Mouse (Mus musculus): ENCODE measurements around the gene Zfp62. TPM values are rescaled to one million over a fixed set of nuclear protein-coding genes. Genes with fewer than 3 reads are reported as not detected.

Zfp62 gene
- polyA plus RNA-seq, 1 experiment from 2014 or later, result 30.0 TPM

DNA sequence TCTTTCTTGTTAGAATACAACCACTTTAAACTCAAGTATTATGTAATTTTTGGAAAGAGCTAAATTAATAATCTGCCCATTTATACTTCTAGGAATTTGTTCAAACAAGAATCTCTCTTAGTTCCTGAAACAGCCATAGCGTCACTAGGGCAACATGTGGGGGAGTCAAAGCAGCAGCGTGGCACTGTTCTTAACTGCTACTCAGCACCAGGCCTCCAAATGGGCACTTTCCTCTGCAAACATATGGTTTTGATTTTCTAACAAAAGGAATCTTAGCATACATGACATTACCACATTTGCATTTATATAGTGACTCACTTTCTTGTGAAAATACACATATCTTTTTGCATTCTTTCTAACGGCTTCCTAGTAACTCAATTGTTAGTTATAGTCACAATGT lies 29.7 kb downstream of the Zfp62 start:
- 68% methylated on average over 3 of the region's 3 CpGs for WGBS
- H3K27me3 ChIP-seq (ENCODE audit: control insufficient read depth, insufficient read depth, low read length), result no peaks in the 10 kb centered on the region
- no peaks in the 10 kb centered on the region for H3K4me1 ChIP-seq (ENCODE audit: control insufficient read depth, insufficient read depth, low read length)
- no peak for ATAC-seq (replicated peaks; ENCODE audit: extremely low read depth, insufficient read depth, low FRiP score)
- no peaks in the 10 kb centered on the region for H3K36me3 ChIP-seq (ENCODE audit: control insufficient read depth, insufficient read depth)
- H3K4me3 ChIP-seq (ENCODE audit: low read length), result no peak overlapping the region
- no peak overlapping the region for H3K27ac ChIP-seq (ENCODE audit: low read length)
- no peak overlapping the region for H3K4me2 ChIP-seq (ENCODE audit: low read depth, low read length)
- H3K9me3 ChIP-seq (replicated peaks; ENCODE audit: control insufficient read depth, low read length), result no peaks in the 10 kb centered on the region
- H3K9ac ChIP-seq (ENCODE audit: low read length), result no peak overlapping the region

DNA sequence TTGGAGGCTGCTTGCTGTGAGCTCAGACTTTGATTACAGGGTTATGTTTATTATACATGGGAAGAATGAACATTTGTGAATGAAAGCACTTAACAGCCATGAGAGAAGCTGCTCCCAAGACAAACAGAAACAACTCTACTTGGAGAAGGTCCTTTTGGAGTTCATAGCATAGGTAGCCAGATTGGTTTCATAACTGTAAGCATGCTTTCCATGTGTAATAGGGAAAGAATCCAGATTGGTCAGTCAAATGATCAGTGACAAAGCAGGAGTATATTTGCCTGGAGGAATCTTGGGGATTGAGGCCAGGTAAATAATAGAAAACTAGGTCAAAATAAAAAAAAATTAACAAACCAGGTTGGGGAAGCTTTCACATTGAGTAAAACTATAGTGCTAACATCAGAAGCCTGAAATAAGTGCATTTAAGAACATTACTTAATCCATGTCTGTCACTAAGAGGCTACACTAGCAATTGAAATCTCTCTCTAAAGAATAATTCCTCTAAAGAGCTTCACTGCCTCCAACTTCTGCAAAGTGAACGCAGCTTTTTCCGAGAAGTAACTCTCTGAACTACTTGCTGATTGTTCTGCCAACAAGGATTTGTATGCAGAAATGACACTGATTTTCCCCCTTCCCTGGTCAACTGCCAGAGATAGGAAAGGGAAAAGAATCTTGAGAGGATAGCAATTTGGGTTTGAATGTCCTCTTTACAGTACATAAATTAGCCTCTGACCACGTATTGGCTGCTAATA lies 32.5 kb downstream of the Zfp62 start:
- Histone ChIP-seq H3K27ac (ENCODE audit: low read length) (no peak overlapping the region), H3K9me3 (replicated peaks; ENCODE audit: control insufficient read depth, low read length) (no peaks in the 10 kb centered on the region), H3K4me1 (ENCODE audit: control insufficient read depth, insufficient read depth, low read length) (no peaks in the 10 kb centered on the region), H3K4me3 (ENCODE audit: low read length) (no peak overlapping the region), H3K4me2 (ENCODE audit: low read depth, low read length) (no peak overlapping the region), H3K9ac (ENCODE audit: low read length) (no peak overlapping the region), H3K27me3 (ENCODE audit: control insufficient read depth, insufficient read depth, low read length) (no peaks in the 10 kb centered on the region), H3K36me3 (ENCODE audit: control insufficient read depth, insufficient read depth) (no peaks in the 10 kb centered on the region)
- ATAC-seq (replicated peaks; ENCODE audit: extremely low read depth, insufficient read depth, low FRiP score), result no peak
- 65% methylated on average over 3 of the region's 3 CpGs for WGBS

DNA sequence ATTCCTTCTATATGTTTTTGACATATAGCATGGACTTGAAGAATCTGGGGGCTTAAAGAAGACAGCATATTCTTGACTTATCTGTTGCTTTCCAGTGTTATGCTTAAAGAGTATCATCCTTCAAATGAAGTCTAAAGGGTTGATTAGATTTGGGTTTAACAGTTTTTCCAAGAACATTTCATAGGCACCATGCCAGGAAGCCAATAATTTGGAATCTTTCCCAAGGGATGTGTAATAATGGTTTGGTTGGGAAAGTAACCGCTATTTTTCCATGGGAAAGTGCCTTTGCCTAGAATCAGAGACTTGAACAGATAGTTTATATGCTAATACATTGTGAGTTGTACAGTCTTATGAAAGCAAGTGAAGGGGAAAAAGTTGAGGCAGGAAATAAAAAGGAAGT lies 33.8 kb downstream of the Zfp62 start:
- ATAC-seq (replicated peaks; ENCODE audit: extremely low read depth, insufficient read depth, low FRiP score), result no peak
- H3K9ac ChIP-seq (ENCODE audit: low read length), result no peak overlapping the region
- 56% methylated on average over 1 of the region's 1 CpGs for WGBS
- no peaks in the 10 kb centered on the region for H3K36me3 ChIP-seq (ENCODE audit: control insufficient read depth, insufficient read depth)
- H3K4me3 ChIP-seq (ENCODE audit: low read length), result no peak overlapping the region
- H3K9me3 ChIP-seq (replicated peaks; ENCODE audit: control insufficient read depth, low read length), result no peaks in the 10 kb centered on the region
- no peak overlapping the region for H3K4me2 ChIP-seq (ENCODE audit: low read depth, low read length)
- no peaks in the 10 kb centered on the region for H3K4me1 ChIP-seq (ENCODE audit: control insufficient read depth, insufficient read depth, low read length)
- H3K27me3 ChIP-seq (ENCODE audit: control insufficient read depth, insufficient read depth, low read length), result no peaks in the 10 kb centered on the region
- no peak overlapping the region for H3K27ac ChIP-seq (ENCODE audit: low read length)

DNA sequence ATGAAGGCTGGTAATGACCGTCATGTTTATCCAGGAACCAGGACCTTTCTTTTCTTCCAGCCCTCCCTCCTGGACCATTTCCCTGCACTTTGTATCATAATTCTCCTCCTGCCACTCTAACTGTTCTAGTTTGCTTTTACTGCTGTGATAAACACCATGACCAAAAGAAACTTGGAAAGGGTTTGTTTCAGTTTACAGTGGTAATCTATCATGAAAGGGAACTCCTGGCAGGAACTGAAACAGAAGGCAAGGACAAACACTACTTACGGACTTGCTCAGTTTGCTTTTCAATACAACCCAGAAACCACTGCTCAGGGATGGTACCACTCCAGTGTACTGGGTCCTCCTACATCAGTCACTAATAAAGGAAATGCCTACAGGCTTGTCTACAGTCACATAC lies 34.4 kb downstream of the Zfp62 start:
- H3K4me3 ChIP-seq (ENCODE audit: low read length), result no peak overlapping the region
- ATAC-seq (replicated peaks; ENCODE audit: extremely low read depth, insufficient read depth, low FRiP score), result no peak
- H3K27ac ChIP-seq (ENCODE audit: low read length), result peak overlapping the region; percentile 13; the same call in 1 of the 2 replicates
- H3K9me3 ChIP-seq (replicated peaks; ENCODE audit: control insufficient read depth, low read length), result no peaks in the 10 kb centered on the region
- H3K4me2 ChIP-seq (ENCODE audit: low read depth, low read length), result no peak overlapping the region
- no peak overlapping the region for H3K9ac ChIP-seq (ENCODE audit: low read length)
- no peaks in the 10 kb centered on the region for H3K4me1 ChIP-seq (ENCODE audit: control insufficient read depth, insufficient read depth, low read length)
- H3K36me3 ChIP-seq (ENCODE audit: control insufficient read depth, insufficient read depth), result no peaks in the 10 kb centered on the region
- H3K27me3 ChIP-seq (ENCODE audit: control insufficient read depth, insufficient read depth, low read length), result no peaks in the 10 kb centered on the region
- WGBS, result 37% methylated on average over 2 of the region's 2 CpGs

DNA sequence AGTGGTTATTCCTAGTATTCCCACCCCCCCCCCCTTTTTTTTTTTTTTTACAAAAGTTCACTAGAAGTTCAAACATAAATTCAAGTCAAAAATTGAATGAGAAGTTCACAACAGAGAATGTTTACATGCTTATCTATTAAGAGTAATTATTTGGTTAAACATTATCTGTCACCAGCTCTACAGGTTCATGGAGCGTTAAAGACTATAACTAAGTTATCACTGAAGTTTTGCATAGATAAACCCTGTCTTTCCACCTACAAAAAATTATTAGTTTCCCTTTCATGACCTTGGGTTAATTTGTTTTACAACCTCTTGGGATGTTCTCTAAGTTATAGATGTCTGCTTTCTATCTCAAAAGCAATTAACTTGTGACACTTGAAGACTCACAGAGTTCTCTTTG lies 37.2 kb downstream of the Zfp62 start:
- Histone ChIP-seq H3K36me3 (ENCODE audit: control insufficient read depth, insufficient read depth) (no peaks in the 10 kb centered on the region), H3K4me2 (ENCODE audit: low read depth, low read length) (no peak overlapping the region), H3K4me1 (ENCODE audit: control insufficient read depth, insufficient read depth, low read length) (peaks cover 13% of the 10 kb centered on the region)

DNA sequence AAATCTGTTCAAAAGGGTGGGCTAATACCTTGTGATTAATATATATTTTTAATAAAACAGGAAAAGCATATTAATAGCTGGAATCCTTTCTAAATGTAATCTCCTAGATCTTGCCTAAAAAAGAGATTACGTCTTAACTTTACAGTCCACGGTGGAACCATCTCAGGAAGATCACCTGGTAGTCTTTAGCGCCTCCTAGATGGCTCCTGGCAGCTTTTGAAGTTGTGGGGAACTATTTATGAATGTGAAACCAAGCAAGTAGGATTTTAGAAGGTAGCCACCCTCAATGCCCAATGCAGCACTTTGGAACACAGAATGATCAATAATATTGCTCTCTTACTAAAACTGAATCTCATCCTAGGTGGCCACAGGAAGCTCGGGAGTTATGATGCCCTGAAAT lies 37.8 kb downstream of the Zfp62 start:
- ATAC-seq (replicated peaks; ENCODE audit: extremely low read depth, insufficient read depth, low FRiP score), result no peak

More for the DNA sequence above, 37.2 kb downstream of the Zfp62 start:
- Histone ChIP-seq H3K27ac (ENCODE audit: low read length) (no peak overlapping the region), H3K27me3 (ENCODE audit: control insufficient read depth, insufficient read depth, low read length) (no peaks in the 10 kb centered on the region), H3K9ac (ENCODE audit: low read length) (no peak overlapping the region), H3K9me3 (replicated peaks; ENCODE audit: control insufficient read depth, low read length) (no peaks in the 10 kb centered on the region), H3K4me3 (ENCODE audit: low read length) (no peak overlapping the region)
- WGBS, result 81% methylated on average over 1 of the region's 1 CpGs
- no peak for ATAC-seq (replicated peaks; ENCODE audit: extremely low read depth, insufficient read depth, low FRiP score)

DNA sequence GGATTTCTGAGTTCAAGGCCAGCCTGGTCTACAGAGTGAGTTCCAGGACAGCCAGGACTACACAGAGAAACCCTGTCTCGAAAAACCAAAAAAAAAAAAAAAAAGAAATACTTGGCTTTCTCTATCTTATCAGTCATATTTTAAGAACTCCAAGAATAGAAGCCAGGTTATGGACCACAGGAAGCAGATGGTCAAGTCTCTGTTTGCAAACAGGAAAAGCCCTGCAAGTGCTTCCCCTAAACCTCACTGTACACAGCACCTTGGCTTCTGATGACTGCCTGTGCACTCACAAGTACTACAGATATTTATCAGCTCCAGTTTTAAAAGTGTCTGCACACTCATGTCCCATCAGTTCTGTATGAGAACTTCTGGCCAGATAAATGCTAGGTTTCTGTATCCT lies 38.4 kb downstream of the Zfp62 start:
- Histone ChIP-seq H3K4me1 (ENCODE audit: control insufficient read depth, insufficient read depth, low read length) (peaks cover 24% of the 10 kb centered on the region), H3K9ac (ENCODE audit: low read length) (no peak overlapping the region), H3K27ac (ENCODE audit: low read length) (no peak overlapping the region), H3K27me3 (ENCODE audit: control insufficient read depth, insufficient read depth, low read length) (no peaks in the 10 kb centered on the region), H3K9me3 (replicated peaks; ENCODE audit: control insufficient read depth, low read length) (no peaks in the 10 kb centered on the region), H3K4me2 (ENCODE audit: low read depth, low read length) (no peak overlapping the region), H3K4me3 (ENCODE audit: low read length) (no peak overlapping the region), H3K36me3 (ENCODE audit: control insufficient read depth, insufficient read depth) (no peaks in the 10 kb centered on the region)
- ATAC-seq (replicated peaks; ENCODE audit: extremely low read depth, insufficient read depth, low FRiP score), result no peak
- no CpG with 5 or more reads among the region's 1 CpGs for WGBS

More for the DNA sequence above, 37.8 kb downstream of the Zfp62 start:
- Histone ChIP-seq H3K27ac (ENCODE audit: low read length) (no peak overlapping the region), H3K4me3 (ENCODE audit: low read length) (no peak overlapping the region), H3K36me3 (ENCODE audit: control insufficient read depth, insufficient read depth) (no peaks in the 10 kb centered on the region), H3K27me3 (ENCODE audit: control insufficient read depth, insufficient read depth, low read length) (no peaks in the 10 kb centered on the region), H3K4me2 (ENCODE audit: low read depth, low read length) (no peak overlapping the region), H3K4me1 (ENCODE audit: control insufficient read depth, insufficient read depth, low read length) (peaks cover 19% of the 10 kb centered on the region), H3K9ac (ENCODE audit: low read length) (no peak overlapping the region), H3K9me3 (replicated peaks; ENCODE audit: control insufficient read depth, low read length) (no peaks in the 10 kb centered on the region)
- WGBS, result 75% methylated on average over 4 of the region's 4 CpGs

DNA sequence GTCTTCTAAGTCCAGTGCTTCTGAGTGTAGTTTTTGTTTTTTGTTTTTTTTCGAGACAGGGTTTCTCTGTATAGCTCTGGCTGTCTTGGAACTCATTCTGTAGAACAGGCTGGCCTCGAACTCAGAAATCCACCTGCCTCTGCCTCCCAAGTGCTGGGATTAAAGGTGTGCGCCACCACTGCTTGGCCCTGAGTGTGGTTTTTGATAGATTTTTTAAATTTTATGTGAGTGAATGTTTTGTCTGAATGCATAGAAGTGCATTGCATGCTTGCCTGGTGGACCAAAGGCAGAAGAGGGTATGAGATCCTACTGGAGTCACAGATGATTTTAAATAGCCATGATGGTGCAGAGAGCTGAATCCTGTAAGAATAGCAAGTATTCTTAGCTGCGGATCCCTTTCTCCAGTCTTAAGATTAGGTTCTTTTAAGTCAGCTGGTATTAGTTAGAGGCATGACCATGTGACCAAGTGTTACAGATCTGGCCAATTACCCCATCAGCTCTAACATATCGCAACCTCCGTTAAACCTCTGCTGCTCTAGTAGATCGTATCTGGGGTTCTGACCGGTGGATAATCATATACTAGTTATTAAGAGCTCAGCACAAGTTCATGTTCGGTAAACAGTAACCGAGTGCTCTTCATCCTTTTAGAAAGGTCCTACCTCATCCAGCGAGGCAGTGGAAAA lies 40.0 kb downstream of the Zfp62 start:
- Histone ChIP-seq H3K9ac (ENCODE audit: low read length) (peak overlapping the region; percentile 58), H3K4me1 (ENCODE audit: control insufficient read depth, insufficient read depth, low read length) (peaks cover 25% of the 10 kb centered on the region), H3K4me3 (ENCODE audit: low read length) (peak overlapping the region; percentile 56), H3K4me2 (ENCODE audit: low read depth, low read length) (peak overlapping the region; percentile 84), H3K9me3 (replicated peaks; ENCODE audit: control insufficient read depth, low read length) (no peaks in the 10 kb centered on the region), H3K27ac (ENCODE audit: low read length) (peak overlapping the region; percentile 82), H3K36me3 (ENCODE audit: control insufficient read depth, insufficient read depth) (no peaks in the 10 kb centered on the region), H3K27me3 (ENCODE audit: control insufficient read depth, insufficient read depth, low read length) (no peaks in the 10 kb centered on the region)
- 21% methylated on average over 11 of the region's 11 CpGs for WGBS
- no peak for ATAC-seq (replicated peaks; ENCODE audit: extremely low read depth, insufficient read depth, low FRiP score)

Measured in heart, embryonic 16.5 days (tissue).